Mouse (Mus musculus) B cell, adult (primary cell): ENCODE data around the gene Olfr877. TPM values are rescaled to one million over a fixed set of nuclear protein-coding genes. Genes with fewer than 3 reads are reported as not detected.

Experiments used
- total RNA-seq: library from RNA; stranded (reverse); gene quantifications from 4 replicates; pipeline ENCODE4 v1.2.4, GENCODE M21; 2023; ENCODE audit not compliant: inconsistent age

Olfr877 gene
- not detected in 4 replicates for total RNA-seq

GRCm38 (mm10) chr9:37853969-37854368 lies at the start of gene Olfr877:
TSS of gene Olfr877 (plus strand) at chr9:37854269.

DNA sequence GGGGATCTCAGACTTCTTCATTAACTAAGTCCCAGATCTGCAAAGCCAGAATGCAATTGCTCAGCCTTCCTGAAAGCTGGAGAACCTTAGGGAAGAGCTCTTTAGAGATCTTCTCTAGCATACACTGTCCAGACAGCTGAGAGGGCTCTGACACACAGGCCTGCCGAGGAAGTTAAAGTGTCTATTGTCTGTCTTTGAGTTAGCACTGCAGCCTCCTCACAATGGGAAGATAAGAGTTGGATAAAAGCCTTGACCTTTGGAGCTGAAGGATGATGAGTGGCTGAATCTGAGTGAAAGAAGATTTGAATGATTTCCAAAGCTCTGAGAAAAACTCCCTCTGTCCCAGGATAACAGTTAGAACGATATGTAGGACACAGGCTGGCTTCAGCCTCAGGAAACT lies 42.6 kb downstream of the Olfr877 start, which contains the start of gene Olfr145:
TSS of gene Olfr145 (plus strand) at position 64 of the 400 bp plus-strand sequence.

Other genes starting within 250 kb of the Olfr877 start
- gene Spa17, start 240.5 kb upstream of the Olfr877 start, total RNA-seq: 1.3 to 3.0 TPM in 2 of 4 replicates, not detected in the others
- 55.3 to 60.2 TPM (median 58.4 TPM) in 4 replicates for gene Tbrg1, start 197.0 kb upstream of the Olfr877 start, total RNA-seq
- not detected in 4 replicates for gene Panx3, start 185.0 kb upstream of the Olfr877 start, total RNA-seq
- gene Olfr160, start 138.0 kb upstream of the Olfr877 start, total RNA-seq: not detected in 4 replicates
- not detected in 4 replicates for gene Olfr874, start 109.2 kb upstream of the Olfr877 start, total RNA-seq
- gene Olfr875, start 82.4 kb upstream of the Olfr877 start, total RNA-seq: not detected in 4 replicates
- not detected in 4 replicates for gene Olfr876, start 51.2 kb upstream of the Olfr877 start, total RNA-seq
- gene Olfr145, start 42.5 kb downstream of the Olfr877 start, total RNA-seq: not detected in 4 replicates
- gene Olfr878, start 63.6 kb downstream of the Olfr877 start, total RNA-seq: not detected in 4 replicates
- gene Olfr881, start 137.6 kb downstream of the Olfr877 start, total RNA-seq: not detected in 4 replicates
- gene Olfr883, start 171.5 kb downstream of the Olfr877 start, total RNA-seq: not detected in 4 replicates
- not detected in 4 replicates for gene Olfr884, start 192.3 kb downstream of the Olfr877 start, total RNA-seq
- gene Olfr885, start 207.1 kb downstream of the Olfr877 start, total RNA-seq: not detected in 4 replicates
- not detected in 4 replicates for gene Olfr887, start 229.8 kb downstream of the Olfr877 start, total RNA-seq